Mouse (Mus musculus): ENCODE measurements around the gene Cldn22.

- no peak for TF ChIP-seq EP300 (IDR thresholded peaks at IDR 0.05; ENCODE audit: low read depth)
- no peak for TF ChIP-seq CTCF (IDR thresholded peaks at IDR 0.05; ENCODE audit: low read depth)
Observed at GRCm38 (mm10) chr8:47847931-47848330, 23.6 kb downstream of the Cldn22 start.
